Mouse (Mus musculus) heart, postnatal 10 days (tissue): ENCODE measurements at regions not wholly inside any gene's neighbourhood (a gene's known extent, or its start where the extent isn't known, plus 50 kb on each side); places are given as distances from the start of the nearest gene placed in this dataset.
A peak's percentile ranks its signal among the peaks of the same experiment; 100 is the strongest.

Experiments used
- DNase-seq, 2 experiments: peaks; one replicate each; pipeline ENCODE4 v3.0.0; 2021
- intact Hi-C: fragments of 180-260 bp; cut with DNase I; formaldehyde crosslinking; loops from one replicate; pipeline ENCODE4 v1.15.1; 2025

GRCm38 (mm10) chr4:131254691-131255090, 310.5 kb downstream of the Matn1 start:
- intact Hi-C loops, result loop anchor here (2.0 to 5.0 kb wide), 2 partner anchors 233 to 294 kb away; no protein-coding TSS in a partner anchor
- peak; percentile 32 to 34 for DNase-seq

GRCm38 (mm10) chr4:131261236-131261635, 317.1 kb downstream of the Matn1 start:
- no peak for DNase-seq
- intact Hi-C loops, result no loop called here

- no peak for DNase-seq
- intact Hi-C loops, result no loop called here
Measured at GRCm38 (mm10) chr4:131262909-131263308, 318.7 kb downstream of the Matn1 start.

- DNase-seq, result no peak
- intact Hi-C loops, result no loop called here
Measured at GRCm38 (mm10) chr4:131266764-131267163, 322.6 kb downstream of the Matn1 start.

- DNase-seq, result peak; percentile 49 to 54
- intact Hi-C loops, result no loop called here
Measured at GRCm38 (mm10) chr4:131267760-131268159, 323.6 kb downstream of the Matn1 start.

- peak; percentile 23 to 36 for DNase-seq
- intact Hi-C loops, result loop anchor here (5.0 kb wide), 1 partner anchor 162 kb away; no protein-coding TSS in a partner anchor
Measured at GRCm38 (mm10) chr4:131270192-131270591, 326.0 kb downstream of the Matn1 start.

GRCm38 (mm10) chr4:131272060-131272459, 327.9 kb downstream of the Matn1 start:
- intact Hi-C loops, result loop anchor here (5.0 kb wide), 1 partner anchor 160 kb away; no protein-coding TSS in a partner anchor

GRCm38 (mm10) chr4:131293560-131293959, 349.4 kb downstream of the Matn1 start:
- intact Hi-C loops, result no loop called here
- no peak for DNase-seq

More at GRCm38 (mm10) chr4:131272060-131272459, 327.9 kb downstream of the Matn1 start:
- no peak for DNase-seq

- intact Hi-C loops, result no loop called here
- no peak for DNase-seq
Measured at GRCm38 (mm10) chr4:131298011-131298674, 354.0 kb downstream of the Matn1 start.

- intact Hi-C loops, result no loop called here
- DNase-seq, result peak; percentile 16
Measured at GRCm38 (mm10) chr4:131303936-131304335, 359.8 kb downstream of the Matn1 start.

- intact Hi-C loops, result no loop called here
- DNase-seq, result no peak
Measured at GRCm38 (mm10) chr4:131304361-131304777, 360.2 kb downstream of the Matn1 start.

GRCm38 (mm10) chr4:131314231-131314630, 370.0 kb downstream of the Matn1 start:
- intact Hi-C loops, result no loop called here
- DNase-seq, result no peak

- DNase-seq, result no peak
- intact Hi-C loops, result no loop called here
Measured at GRCm38 (mm10) chr4:131316041-131316440, 371.9 kb downstream of the Matn1 start.

- DNase-seq, result no peak
- intact Hi-C loops, result no loop called here
Measured at GRCm38 (mm10) chr4:131322323-131322722, 378.1 kb downstream of the Matn1 start.

- intact Hi-C loops, result no loop called here
- DNase-seq, result no peak
Measured at GRCm38 (mm10) chr4:131324486-131324885, 380.3 kb downstream of the Matn1 start.

GRCm38 (mm10) chr4:131325200-131325599, 381.0 kb downstream of the Matn1 start:
- DNase-seq, result no peak
- intact Hi-C loops, result no loop called here

GRCm38 (mm10) chr4:131325609-131326008, 381.4 kb downstream of the Matn1 start:
- intact Hi-C loops, result no loop called here
- DNase-seq, result no peak

- intact Hi-C loops, result no loop called here
Measured at GRCm38 (mm10) chr4:131329398-131329797, 385.2 kb downstream of the Matn1 start.

GRCm38 (mm10) chr4:131331646-131332045, 387.5 kb downstream of the Matn1 start:
- no peak for DNase-seq
- intact Hi-C loops, result no loop called here

More at GRCm38 (mm10) chr4:131329398-131329797, 385.2 kb downstream of the Matn1 start:
- DNase-seq, result no peak

- DNase-seq, result no peak
- intact Hi-C loops, result no loop called here
Measured at GRCm38 (mm10) chr4:131336801-131337200, 392.6 kb downstream of the Matn1 start.

GRCm38 (mm10) chr4:131340993-131341695, 397.0 kb downstream of the Matn1 start:
- no peak for DNase-seq
- intact Hi-C loops, result no loop called here

GRCm38 (mm10) chr4:131346727-131347126, 402.5 kb downstream of the Matn1 start:
- no peak for DNase-seq
- intact Hi-C loops, result no loop called here
